Mouse (Mus musculus) T-helper 1 cell (primary cell): ENCODE data around the gene Ccdc130.
"Not testable (repeated sequence)": the region's sequence is repeated elsewhere in the genome, so short reads cannot be mapped to it uniquely, and the experiment has no call there.

Source experiments
- in situ Hi-C: fragments of 300-600 bp; cut with MboI, MseI; formaldehyde crosslinking; loops from one replicate; pipeline ENCODE4 v1.15.1; 2025; ENCODE audit warnings: high pct_unique_total_duplicates

The Ccdc130 gene

DNA sequence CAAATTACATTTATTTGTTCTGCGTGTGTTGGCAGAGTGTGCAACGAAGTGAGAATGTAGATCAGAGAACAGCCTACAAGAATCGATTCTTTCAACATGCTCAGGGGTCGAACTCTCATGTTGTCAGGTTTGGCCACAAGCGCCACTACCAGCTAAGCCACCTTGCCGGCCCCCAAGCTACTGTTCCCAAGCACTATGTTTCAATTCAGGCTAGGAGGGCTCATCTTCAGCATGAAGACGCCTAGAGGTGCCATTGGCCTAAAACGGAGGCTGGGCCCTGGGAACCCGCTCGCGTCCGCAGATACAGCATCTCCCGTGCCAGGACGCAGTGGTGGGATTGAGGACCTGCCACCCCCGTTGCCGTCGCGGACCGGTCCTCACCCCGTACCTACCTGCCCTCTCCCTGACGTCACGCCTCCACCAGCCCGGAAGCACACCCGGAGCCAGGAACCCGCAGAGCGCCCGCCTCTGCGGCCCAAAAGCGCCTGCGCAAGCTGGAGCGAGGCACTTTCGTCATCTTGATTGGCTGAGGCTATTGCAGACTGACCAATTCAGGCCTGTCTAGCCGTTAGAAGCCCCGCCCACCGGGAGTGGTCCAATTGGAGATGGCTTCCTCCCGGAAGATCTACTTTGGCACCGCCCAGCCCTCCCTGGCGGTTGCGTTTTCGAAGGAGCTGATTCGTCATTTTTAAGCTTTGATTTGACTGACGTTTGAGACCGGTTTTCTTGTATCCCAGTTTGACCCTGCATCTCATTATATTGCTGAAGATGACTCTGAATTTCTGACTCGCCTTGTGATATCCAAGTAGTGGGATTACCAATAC, at the start of gene Ccdc130:
Gene Ccdc130 (minus strand): TSS at position 431 of the 824 bp plus-strand sequence.
- in situ Hi-C loops, result no loop called here

DNA sequence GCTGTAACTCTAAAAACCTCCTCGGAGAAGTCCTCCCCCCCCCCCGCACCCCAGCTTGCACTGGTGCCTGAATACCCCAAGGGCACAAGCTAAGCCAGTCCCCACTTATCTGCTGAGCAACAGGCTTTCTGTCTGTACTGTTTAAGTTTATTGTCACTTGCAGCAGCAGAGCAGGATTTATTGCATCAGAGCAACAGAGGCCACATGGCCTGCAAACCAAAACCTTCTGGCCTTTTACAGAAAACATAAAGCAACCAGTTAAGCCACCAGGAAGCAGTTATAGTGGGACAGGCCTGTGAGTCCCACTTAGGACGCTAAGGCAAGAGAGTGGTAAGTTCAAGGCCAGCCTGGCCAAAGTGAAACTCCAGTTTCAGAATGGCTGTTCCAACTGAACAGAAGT, 38.2 kb upstream of the Ccdc130 start:
- in situ Hi-C loops, result no loop called here

GRCm38 (mm10) chr8:84303951-84304350, 33.8 kb upstream of the Ccdc130 start:
- in situ Hi-C loops, result no loop called here

DNA sequence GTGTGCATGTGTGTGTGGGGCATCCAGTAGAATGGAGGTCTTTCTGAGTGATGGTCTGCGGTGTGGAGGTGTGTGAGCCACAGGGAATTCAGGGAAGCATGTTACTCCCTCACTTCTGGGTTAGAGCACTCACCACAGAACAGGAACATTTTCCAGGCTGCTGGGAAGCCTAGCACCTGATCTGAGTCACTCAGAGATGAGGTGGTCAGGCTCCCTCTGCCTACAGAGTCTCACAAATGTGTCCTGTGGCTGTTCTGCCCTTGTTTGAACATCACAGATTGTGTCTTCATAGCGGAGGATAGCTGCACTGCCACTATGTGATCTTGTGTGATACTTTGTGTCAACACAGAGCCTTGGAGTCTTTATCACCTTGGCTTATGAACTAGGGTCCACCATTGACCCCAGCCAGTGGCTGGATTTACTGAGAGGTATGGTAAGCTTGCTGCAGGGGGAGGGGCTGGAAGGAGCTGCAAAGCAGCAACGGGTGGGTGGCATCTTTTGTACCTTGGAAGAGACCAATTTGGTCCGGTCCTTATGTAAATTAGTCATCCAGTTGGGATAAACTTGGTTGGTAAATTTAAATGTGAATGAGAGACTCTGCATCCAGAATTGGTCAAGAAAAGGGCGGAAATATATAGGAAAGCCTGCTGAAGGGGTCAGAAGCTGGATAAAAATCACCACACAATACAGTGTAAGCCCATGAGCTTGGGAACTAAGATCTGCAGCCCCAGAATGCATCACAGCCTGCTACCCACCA, 27.0 kb upstream of the Ccdc130 start:
- in situ Hi-C loops, result no loop called here

DNA sequence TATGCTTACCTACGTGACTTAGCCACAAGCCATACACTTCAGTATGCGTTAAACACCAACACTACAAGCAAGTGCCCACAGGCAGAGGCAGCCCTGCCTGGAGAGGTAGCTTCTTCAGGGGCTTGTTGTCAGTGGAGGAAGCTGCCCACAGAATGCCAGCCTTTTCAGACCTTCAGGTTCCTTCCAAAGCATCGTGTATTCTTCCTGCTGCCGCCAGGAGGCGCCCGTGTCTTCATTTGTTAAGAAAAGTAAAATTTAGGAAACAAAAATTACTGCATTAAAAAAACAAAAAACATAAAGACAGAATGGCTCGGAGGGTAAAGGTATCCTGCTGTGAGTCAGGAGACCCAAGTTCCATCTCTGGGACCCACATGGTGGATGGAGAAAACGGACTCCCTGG, 21.5 kb upstream of the Ccdc130 start:
- in situ Hi-C loops, result loop anchor here (5.0 kb wide), 1 partner anchor 71 kb away; no protein-coding TSS in a partner anchor

DNA sequence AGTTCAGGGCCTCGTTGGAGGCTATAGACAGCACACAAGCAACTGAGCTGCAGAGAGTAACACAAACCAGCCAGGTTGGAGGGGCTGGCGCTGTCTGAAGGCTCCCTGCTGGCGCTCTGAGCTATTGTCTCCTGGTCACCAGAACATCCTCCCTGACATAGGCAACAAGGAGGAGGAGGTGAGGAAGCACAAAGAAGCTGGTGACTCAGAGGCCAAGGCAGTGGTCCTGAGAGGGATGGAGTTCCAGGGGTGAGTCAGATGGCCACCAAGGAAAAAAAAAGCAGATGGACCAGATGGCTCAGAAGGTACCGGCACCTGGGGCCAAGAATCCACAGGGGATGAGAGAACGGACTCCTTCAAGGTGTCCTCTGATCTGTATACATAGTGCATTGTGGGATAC, 20.9 kb upstream of the Ccdc130 start:
- in situ Hi-C loops, result loop anchor here (5.0 kb wide), 1 partner anchor 71 kb away; no protein-coding TSS in a partner anchor

DNA sequence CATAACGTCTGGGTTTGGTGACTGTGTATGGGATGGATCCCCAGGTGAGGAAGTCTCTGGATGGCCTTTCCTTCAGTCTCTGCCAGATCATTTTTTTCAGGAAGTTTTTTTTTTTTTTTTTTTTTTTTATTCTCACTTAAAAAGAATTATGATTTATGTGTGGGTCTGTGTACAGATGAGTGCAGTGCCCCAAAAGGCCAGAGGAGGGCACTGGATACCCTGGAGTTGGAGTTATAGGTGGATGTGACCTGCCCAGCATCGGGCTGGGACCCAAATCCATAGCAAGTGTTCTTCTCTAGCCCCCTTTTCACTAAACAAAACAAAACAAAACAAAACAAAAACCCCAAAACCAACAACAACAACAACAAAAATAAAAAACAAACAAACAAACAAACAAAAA, 18.7 kb upstream of the Ccdc130 start:
- in situ Hi-C loops, result no loop called here

GRCm38 (mm10) chr8:84285665-84286064, 15.5 kb upstream of the Ccdc130 start:
- in situ Hi-C loops, result not testable (repeated sequence)

- in situ Hi-C loops, result no loop called here
These were observed 14.5 kb upstream of the Ccdc130 start for GRCm38 (mm10) chr8:84284608-84285063.

DNA sequence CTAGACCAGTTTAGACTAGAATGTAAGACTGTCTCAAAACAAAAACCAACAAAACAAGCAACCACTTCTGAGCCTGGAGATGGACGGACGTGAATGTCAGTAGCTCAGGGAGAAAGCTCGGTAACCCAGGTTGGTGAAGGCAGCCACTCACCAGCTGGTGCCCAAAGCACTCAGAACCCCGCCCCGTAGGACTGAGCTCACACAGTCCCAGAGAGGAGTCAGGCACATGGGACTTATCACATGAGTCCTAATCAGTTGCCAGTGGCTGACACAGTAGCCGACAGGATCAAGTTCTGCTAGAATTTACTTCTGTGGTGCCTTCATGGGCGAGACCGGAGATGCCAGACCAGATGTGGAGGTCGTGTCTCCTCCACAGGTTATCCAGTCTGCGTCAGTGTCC, 10.6 kb upstream of the Ccdc130 start:
- in situ Hi-C loops, result no loop called here

GRCm38 (mm10) chr8:84276447-84276846, 6.3 kb upstream of the Ccdc130 start:
- in situ Hi-C loops, result no loop called here

DNA sequence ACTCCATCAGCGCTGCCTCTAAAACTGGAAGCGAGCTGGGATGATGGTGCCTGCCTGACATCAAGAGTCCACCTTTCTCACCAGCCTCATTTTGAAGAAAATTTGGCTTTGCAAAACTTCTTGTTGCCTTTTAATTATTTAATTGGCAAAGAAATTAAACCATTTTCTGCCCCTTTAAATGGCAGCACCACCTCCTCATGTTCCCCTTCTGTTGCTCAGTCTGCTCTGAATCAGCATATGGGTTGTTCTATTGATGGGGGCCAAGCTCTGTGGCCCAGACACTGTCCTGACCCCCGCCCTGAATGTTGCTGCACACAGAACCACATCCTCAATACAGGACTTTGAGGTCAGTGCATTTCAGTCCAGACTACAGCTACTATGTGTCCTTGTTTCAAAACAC, 3.8 kb upstream of the Ccdc130 start:
- in situ Hi-C loops, result no loop called here

DNA sequence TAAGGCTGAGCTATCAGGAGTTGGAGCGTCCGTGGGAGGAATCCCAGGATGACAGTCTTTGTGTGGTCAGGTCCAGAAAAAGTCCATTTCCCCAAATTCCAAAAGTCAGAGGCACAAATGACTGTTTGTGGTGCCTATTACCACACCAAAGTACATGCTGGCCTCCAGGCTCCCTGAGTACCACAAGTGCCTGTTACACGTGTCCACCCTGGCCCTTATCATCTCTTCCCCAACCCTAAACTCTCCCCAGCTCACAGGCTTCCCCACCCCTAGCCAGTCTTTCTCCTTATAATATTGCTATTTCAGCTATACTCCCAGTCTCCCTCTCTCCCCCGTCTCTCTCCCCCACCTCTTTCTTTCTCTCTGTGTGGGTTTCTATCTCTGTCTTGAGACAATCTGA, 2.1 kb upstream of the Ccdc130 start:
- in situ Hi-C loops, result no loop called here

DNA sequence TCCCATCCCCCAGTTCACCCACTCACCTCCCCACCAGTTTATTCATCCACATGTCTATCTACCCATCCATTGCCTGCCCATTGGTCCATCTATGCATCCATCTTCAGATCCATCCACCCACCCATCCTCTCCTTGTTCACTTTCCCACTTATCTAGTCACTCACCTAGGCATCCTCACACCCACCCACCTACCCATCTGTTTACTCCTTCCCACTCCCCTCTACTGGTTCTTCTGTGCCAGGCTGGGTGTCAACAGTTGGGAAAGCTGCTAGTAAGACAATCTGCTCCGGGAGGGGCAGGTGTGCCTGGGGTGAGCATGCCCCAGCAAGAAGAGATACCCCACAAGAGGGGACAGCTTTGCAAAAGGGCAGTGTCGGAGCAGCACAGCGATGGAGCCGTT, 9.1 kb downstream of the Ccdc130 start:
- in situ Hi-C loops, result no loop called here

DNA sequence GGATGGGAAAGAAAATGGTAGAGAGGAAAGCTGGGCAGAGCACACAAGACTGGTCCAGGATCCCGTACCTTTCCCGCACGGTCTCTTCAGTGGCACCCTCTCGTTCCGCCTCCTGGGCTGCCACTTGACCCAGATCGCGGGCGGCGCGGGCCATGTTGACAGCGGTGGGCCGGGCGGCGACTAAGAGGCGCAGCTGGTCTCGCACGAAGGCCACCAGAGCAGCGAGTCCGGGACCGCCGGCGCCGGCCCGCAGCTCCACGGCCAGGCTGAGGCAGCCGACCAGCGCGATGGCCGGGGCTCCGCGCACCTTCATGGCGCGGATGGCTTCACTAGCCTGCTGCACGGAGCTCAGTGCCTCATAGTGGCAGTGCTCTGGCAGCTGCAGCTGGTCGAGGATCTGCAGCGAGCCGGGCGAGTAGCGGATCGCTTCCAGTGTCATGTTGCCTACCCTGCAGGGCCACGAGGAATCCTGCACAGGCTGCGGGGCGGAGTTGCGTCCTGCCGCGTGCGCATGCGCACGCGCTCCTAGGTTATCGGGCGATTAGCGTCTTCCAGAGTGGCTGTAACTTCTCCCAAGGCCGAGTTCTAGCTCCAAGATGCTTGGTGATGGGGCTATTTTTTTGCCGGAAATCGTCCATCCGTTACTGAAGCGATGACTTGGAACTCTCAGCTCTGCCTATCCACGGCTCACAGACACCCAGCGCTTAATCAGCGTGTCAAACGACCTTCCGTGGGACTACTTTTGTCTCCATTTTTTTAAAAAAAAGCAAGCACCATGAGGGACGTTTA, 13.2 kb downstream of the Ccdc130 start, which contains the start of gene Mri1:
Gene Mri1 (minus strand): TSS at position 505 of the 789 bp plus-strand sequence.
- in situ Hi-C loops, result no loop called here

- in situ Hi-C loops, result no loop called here
These were observed 13.7 kb downstream of the Ccdc130 start for GRCm38 (mm10) chr8:84256458-84256821.

DNA sequence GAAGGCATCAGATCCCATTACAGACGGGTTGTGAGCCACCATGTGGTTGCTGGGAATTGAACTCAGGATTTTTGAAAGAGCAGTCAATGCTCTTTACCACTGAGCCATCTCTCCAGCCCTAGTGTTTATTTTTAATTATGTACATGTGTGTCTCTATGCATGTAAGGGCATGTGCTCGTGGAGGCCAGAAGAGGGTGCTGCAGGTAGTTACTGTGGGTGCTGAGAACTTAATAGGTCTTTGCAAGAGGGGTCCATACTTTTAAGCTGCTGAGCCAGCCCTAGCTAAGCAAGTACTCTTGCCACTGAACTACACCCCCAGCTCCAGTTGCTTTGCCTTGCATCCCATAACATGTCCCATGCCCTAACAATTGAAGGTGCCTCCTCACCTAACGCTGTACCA, 14.3 kb downstream of the Ccdc130 start:
- in situ Hi-C loops, result no loop called here

DNA sequence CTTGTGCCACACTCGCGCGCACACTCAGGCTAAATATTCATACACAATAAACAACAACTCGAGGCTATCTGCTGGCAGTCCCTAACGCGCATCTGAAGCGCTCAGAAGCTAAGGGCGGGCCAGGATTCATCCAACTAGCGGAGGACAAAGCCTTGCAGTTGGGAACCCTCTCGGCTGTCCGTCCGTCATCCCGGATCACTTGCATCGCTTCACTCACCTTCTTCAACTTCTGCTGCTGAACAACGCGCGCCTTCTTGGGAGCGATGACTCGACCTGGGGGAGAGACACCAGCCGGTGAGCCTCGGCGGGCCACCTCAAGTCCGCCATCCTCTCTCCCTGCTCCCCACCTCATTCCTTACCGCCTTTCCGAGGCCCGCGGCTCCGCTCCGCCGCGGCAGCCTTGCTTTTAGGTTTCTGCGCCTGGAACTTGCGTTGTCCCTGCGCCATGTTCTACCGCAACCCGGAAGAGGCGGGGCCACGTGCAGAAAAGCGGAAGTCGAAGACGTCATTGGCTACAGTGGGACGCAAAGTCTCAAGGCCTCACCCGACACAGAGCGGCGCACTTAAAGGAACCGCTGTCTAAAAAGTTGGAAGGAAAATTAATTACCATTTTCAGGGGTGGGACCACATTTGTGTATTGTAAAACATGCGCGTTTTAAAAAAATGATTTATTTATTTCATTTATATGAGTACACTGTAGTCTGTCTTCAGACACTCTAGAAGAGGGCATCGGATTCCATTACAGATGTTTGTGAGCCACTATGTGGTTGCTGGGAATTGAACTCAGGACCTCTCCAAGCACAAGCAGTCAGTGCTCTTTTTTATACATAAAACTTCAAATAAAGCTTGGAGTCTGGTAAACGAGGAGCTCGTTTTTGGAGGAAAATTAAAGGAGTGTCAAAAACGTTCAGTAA, 20.7 kb downstream of the Ccdc130 start, which contains the start of gene D8Ertd738e:
Gene D8Ertd738e (minus strand): TSS at position 463 of the 914 bp plus-strand sequence.
- in situ Hi-C loops, result no loop called here

- in situ Hi-C loops, result no loop called here
These were observed 28.4 kb downstream of the Ccdc130 start for GRCm38 (mm10) chr8:84241821-84242220.

DNA sequence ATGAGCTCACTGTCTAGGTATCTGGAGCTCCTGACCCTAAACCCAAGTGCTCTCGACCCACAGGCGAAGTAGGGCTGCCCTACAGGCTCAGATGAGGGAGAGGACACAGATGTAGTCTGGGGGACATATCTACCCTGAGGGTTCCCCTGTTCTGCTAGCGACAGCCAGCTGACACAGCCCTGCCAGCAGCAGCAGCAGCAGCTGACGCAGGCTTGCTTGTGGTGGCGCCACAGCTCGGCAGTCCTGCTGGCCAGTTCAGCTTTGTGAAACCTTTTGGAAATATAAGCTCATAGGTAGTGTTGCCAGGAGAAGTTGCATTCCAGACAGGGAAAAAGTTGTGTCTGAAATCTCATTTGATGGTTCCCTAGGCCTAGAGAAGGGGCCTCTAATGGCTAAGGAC, 29.0 kb downstream of the Ccdc130 start:
- in situ Hi-C loops, result no loop called here
